8 mouse cellular contexts compared by ENCODE assay signal in the genomic region with DNA sequence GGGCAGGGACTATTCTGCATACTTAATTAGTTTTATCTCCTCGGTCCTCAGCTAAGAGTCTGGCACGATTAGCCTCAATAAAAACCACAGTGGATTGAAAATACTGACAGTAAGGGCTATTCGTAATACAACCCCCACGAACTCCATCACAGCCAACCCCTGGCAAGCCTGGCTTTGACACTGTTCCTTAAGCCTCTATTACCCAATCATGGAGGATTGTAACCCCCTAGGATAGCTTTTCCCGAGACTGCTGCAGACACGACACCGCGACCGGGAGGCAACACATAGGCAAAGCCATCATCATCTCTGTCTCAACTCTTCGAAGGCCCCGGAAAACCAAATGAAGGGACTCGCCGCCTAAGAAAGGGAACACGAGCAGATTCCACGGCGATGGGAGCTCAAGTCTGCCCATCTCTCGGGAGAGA. TPM values are rescaled to one million over a fixed set of nuclear protein-coding genes. Genes with fewer than 3 reads are reported as not detected.
A peak's percentile ranks its signal among the peaks of the same experiment; 100 is the strongest.
DNase-seq lines count a peak whose midpoint lies in the region; ATAC-seq and TF ChIP-seq lines count a peak whose summit lies in the region.

No protein-coding gene starts in this region.

- ATAC-seq in lung, embryonic 16.5 days (ENCODE audit: low read depth): no peak
- ATAC-seq in hindbrain, embryonic 15.5 days (ENCODE audit: low FRiP score, low read depth): no peak
- no peak for ATAC-seq in midbrain, embryonic 11.5 days (ENCODE audit: low FRiP score)

- peaks cover 15% of the 10 kb centered on the region for H3K4me1 ChIP-seq in lung, embryonic 16.5 days (replicated peaks; ENCODE audit: control insufficient read depth, insufficient read depth, low read length)
- peaks cover 6% of the 10 kb centered on the region for H3K4me1 ChIP-seq in cortical plate, adult 2 months (ENCODE audit: control insufficient read depth, insufficient read depth, low read length)
- peaks cover 26% of the 10 kb centered on the region for H3K4me1 ChIP-seq in hindbrain, embryonic 15.5 days (replicated peaks)
- H3K4me1 ChIP-seq in midbrain, embryonic 11.5 days (ENCODE audit: control insufficient read depth, insufficient read depth, low read length): peaks cover 13% of the 10 kb centered on the region

- no peak for DNase-seq in lung, adult 18-20 months
- DNase-seq in midbrain, embryonic 11.5 days (ENCODE audit: low spot score, missing footprints): no peak
- no peak for DNase-seq in left cerebral cortex, postnatal 4 days
- DNase-seq in gastrocnemius, postnatal 10 days: no peak
- no peak for DNase-seq in frontal cortex, postnatal 10 days (ENCODE audit: low spot score in 2 of 2)

- H3K9ac ChIP-seq in lung, embryonic 16.5 days (ENCODE audit: low read length): peak overlapping the region; percentile 88
- peak overlapping the region; percentile 96 for H3K9ac ChIP-seq in hindbrain, embryonic 15.5 days
- H3K9ac ChIP-seq in midbrain, embryonic 11.5 days (ENCODE audit: low read length): peak overlapping the region; percentile 92

- under 1% methylated on average over 17 of the region's 17 CpGs for WGBS in lung, embryonic 16.5 days
- under 1% methylated on average over 17 of the region's 17 CpGs for WGBS in hindbrain, embryonic 15.5 days
- under 1% methylated on average over 17 of the region's 17 CpGs for WGBS in midbrain, embryonic 11.5 days

- peak overlapping the region; percentile 80 for H3K4me3 ChIP-seq in lung, embryonic 16.5 days (ENCODE audit: low read length)
- H3K4me3 ChIP-seq in cortical plate, adult 2 months (ENCODE audit: insufficient read depth, low read length): peak overlapping the region; percentile 80
- peak overlapping the region; percentile 99 for H3K4me3 ChIP-seq in hindbrain, embryonic 15.5 days
- peak overlapping the region; percentile 89 for H3K4me3 ChIP-seq in midbrain, embryonic 11.5 days (ENCODE audit: low read depth, low read length)

- peaks cover 8% of the 10 kb centered on the region for H3K36me3 ChIP-seq in lung, embryonic 16.5 days (ENCODE audit: control insufficient read depth, insufficient read depth, low read length)
- H3K36me3 ChIP-seq in hindbrain, embryonic 15.5 days: peaks cover 10% of the 10 kb centered on the region
- H3K36me3 ChIP-seq in midbrain, embryonic 11.5 days (ENCODE audit: control insufficient read depth, insufficient read depth, low read length): no peaks in the 10 kb centered on the region

- no peaks in the 10 kb centered on the region for H3K9me3 ChIP-seq in lung, embryonic 16.5 days (ENCODE audit: control insufficient read depth, low read length)
- no peaks in the 10 kb centered on the region for H3K9me3 ChIP-seq in hindbrain, embryonic 15.5 days
- H3K9me3 ChIP-seq in midbrain, embryonic 11.5 days (ENCODE audit: control insufficient read depth, low read length): no peaks in the 10 kb centered on the region

- peak overlapping the region; percentile 76 for H3K4me2 ChIP-seq in lung, embryonic 16.5 days (ENCODE audit: low read depth, low read length)
- peak overlapping the region; percentile 80 for H3K4me2 ChIP-seq in hindbrain, embryonic 15.5 days
- H3K4me2 ChIP-seq in midbrain, embryonic 11.5 days: peak overlapping the region; percentile 75

- intact Hi-C loops in left cerebral cortex, postnatal 4 days (cut with DNase I): loop anchor here (10.0 kb wide), 1 partner anchor 74 kb away; the partner anchor contains the start of gene Stox1

- no peak for TF ChIP-seq POLR2A in cortical plate, adult 2 months (IDR thresholded peaks at IDR 0.05; ENCODE audit: extremely low read depth, insufficient read depth, low read length)

- no peaks in the 10 kb centered on the region for H3K27me3 ChIP-seq in lung, embryonic 16.5 days (ENCODE audit: control insufficient read depth, insufficient read depth, low read depth, low read length)
- H3K27me3 ChIP-seq in hindbrain, embryonic 15.5 days: no peaks in the 10 kb centered on the region
- H3K27me3 ChIP-seq in midbrain, embryonic 11.5 days (ENCODE audit: control insufficient read depth, insufficient read depth, low read length): no peaks in the 10 kb centered on the region

- H3K27ac ChIP-seq in lung, embryonic 16.5 days (ENCODE audit: low read length): peak overlapping the region; percentile 96
- peak overlapping the region; percentile 78 for H3K27ac ChIP-seq in cortical plate, adult 2 months (ENCODE audit: insufficient read depth, low read length)
- H3K27ac ChIP-seq in hindbrain, embryonic 15.5 days (replicated peaks): peak overlapping the region; percentile 97
- peak overlapping the region; percentile 76 for H3K27ac ChIP-seq in midbrain, embryonic 11.5 days (ENCODE audit: low read depth, low read length)

- TF ChIP-seq CTCF in cortical plate, adult 2 months (IDR thresholded peaks at IDR 0.05; ENCODE audit: extremely low read depth, insufficient read depth, low read length): no peak

RNA-seq across cellular contexts. Expression of gene Ddx50, which starts 0.6 kb away (rescaled TPM):
- 115 and 120 TPM in 2 replicates for polyA plus RNA-seq in lung, embryonic 16.5 days (2015; fragmentation: Nextera tagmentation; extraction: Ambion mirVana)
- 77.5 and 78.3 TPM in 2 replicates for polyA plus RNA-seq in cortical plate, adult 2 months (2012; rRNA removed)
- polyA plus RNA-seq in hindbrain, embryonic 15.5 days (2015; fragmentation: Nextera tagmentation; extraction: Ambion mirVana): 82.8 and 83.0 TPM in 2 replicates
- 127 and 143 TPM in 2 replicates for polyA plus RNA-seq in midbrain, embryonic 11.5 days (2014; fragmentation: Nextera tagmentation; extraction: Ambion mirVana)
- 10 to 100 TPM; 84.2 to 91.9 TPM for total RNA-seq in left cerebral cortex, postnatal 4 days (2021)
- 10 to 100 TPM; 69.5 to 75.6 TPM for total RNA-seq in gastrocnemius, postnatal 10 days (2021)

RNA-seq across cellular contexts. Expression of gene Ddx21, which starts 48.3 kb away (rescaled TPM):
- polyA plus RNA-seq in lung, embryonic 16.5 days (2015; fragmentation: Nextera tagmentation; extraction: Ambion mirVana): 14.2 and 17.4 TPM in 2 replicates
- 16.0 and 17.4 TPM in 2 replicates for polyA plus RNA-seq in cortical plate, adult 2 months (2012; rRNA removed)
- polyA plus RNA-seq in hindbrain, embryonic 15.5 days (2015; fragmentation: Nextera tagmentation; extraction: Ambion mirVana): 12.4 and 12.9 TPM in 2 replicates
- polyA plus RNA-seq in midbrain, embryonic 11.5 days (2014; fragmentation: Nextera tagmentation; extraction: Ambion mirVana): 37.5 and 39.2 TPM in 2 replicates
- 10 to 100 TPM; 49.8 to 53.9 TPM for total RNA-seq in left cerebral cortex, postnatal 4 days (2021)
- 10 to 100 TPM; 32.1 to 37.8 TPM for total RNA-seq in gastrocnemius, postnatal 10 days (2021)
